Mouse (Mus musculus): ENCODE results near the gene Uvssa.

Gene Uvssa

DNA sequence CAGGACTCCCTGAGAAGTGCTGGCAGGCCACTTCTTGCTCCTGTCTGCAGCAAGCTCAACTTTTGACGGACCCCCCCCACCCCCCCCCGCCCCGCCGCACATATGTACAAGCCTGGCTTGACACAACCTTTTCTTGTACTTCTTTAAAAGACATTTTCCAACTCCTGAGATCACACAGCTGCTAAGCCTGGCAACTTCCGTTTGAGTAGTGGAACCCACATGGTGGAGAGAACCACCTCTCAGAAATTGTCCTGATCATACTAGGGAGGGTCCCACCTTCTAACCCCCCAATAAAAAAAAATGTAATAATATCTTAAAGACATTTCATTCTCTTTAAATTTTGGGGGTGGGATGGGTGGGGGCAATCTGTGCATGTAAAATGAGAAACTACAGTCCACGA is 1.2 kb upstream of the Uvssa start:
- no peak for DNase-seq

DNA sequence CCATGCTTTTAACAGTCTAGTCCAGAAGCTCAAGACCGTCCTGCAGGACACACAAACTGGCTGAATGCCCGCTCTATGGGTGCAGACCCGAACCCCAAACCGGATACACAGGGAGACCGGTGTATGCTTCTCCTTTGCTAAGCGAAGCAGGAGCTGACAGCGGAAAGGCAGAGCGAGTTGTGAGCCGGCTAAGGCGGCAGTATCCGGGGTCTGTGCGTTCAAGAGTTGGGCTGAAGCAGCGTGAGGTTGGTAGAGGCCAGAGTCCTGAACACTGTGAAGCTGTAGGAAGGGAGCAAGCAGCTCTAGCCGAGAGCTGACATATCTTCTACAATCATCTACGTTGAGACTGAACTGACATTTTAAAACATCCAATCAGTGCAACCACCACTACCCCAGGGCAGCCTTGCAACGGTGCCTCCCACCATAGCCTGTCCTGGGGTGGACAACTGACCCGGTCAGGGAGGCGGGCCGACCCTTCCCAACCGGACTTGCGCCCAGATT is 498 bp upstream of the Uvssa start:
- peak in 1 of 2 experiments; percentile 62 for DNase-seq

DNA sequence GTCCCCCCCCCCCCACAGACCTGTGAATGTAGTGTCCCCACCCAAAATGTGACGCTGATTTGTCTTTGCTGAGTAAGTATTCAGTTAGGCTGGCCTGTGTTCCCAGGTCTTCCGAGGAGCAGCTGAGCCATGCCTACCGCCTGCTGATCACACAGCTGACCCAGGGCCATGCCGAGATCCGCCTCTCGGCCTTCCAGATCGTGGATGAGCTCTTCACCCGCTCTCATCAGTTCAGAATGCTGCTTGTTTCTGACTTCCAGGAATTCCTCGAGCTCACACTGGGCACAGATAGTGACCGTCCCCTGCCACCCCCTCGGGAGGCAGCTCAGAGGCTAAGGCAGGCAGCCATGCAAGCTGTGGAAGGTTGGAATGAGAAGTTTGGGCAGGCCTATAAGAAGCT is 9.2 kb downstream of the Uvssa start:
- DNase-seq, result peak; percentile 47 to 66

DNA sequence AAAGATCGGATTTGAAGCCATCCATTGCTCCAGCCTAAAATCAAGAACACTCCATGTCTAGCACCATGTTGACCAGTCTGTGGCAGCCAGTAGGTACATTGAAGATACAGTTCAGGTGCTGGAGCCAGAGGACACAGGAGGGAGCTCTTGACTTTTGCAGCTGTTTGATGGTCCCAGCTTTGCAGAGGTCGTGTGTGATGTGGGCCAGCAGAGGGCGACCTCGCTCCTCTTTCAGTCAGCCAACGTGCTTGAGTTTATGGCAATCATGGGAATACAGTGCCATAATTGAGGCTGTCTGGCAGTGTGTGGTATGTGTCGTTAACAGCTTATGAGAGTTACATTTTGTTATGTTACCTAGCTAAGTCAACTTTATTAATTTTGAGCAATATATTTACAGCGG is 15.5 kb downstream of the Uvssa start:
- DNase-seq, result peak; percentile 79 to 85

DNA sequence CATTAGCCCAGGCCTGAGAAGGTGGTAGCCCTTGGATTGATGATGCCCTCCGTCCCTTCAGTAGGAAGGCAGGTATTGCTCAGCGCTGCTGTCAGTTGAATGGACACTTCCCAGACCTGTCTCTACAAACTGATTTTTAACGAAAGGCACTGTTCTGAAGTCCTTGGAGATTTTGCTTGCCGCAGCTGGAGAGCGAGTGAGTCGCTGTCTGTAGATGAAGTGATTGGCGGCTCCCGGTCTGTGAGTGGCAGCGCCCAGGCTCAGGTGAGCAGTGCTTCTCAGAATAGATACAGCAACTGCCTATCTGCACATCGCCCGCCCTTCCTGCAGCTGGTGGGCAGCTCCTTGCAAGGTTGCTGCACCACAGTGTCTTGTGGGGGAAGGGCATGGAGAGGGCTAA is 17.3 kb downstream of the Uvssa start:
- DNase-seq, result no peak

DNA sequence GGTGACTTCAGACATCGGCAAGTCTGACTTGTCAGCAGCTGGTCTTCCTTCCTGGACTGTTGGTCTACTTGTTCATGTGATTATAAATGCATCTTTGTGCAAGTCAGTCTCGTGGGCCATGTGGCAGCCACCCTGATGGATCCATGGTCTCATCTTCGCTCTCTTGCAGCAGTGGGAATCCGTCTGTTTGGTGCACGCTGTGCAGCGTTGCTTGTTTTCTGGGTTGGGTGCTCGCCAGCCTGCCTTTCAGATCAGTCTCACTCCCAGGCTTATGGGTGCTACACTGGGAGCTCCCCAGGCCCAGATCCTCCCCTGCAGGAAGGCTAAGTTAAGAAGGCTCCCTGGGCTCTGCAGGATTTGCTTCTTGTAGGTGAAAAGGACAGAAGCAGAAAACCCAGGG is 18.5 kb downstream of the Uvssa start:
- no peak for DNase-seq

DNA sequence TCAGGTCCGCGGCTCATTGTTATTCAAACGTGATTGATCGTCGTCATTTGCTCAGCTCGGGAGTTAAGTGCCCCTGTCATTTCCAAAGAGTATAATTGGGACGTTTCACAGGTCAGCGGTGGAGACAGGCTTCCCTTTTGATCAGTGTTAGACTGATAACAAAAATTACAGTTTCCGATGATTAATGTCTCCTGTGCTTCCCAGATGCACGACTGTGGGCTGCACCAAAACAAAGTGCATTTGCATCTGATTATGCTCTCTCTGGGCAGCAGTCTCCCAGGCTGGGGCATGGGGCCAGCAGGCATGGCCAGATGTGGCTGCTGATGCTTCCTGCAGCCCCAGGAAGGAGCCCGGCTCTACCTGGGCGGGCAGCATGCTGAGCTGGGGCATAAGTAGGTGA is 22.5 kb downstream of the Uvssa start:
- no peak for DNase-seq

DNA sequence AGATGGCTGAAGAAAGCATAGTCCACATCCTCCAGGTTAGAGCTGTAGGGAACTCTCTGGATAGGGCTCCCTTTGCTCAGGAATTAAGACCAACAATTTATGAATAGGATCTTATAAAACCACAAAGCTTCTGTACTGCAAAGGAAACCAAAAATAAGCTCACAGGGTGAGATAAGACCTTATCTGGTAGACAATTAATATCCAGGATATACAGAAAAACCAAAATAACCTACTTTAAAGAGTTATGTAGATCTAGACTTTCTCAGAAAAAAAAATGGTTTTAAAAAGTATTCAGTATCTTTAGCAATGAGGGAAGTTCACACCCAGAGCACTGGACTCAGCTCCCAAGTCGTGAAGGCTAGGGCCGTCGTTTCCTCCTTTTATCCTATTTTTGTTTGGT is 42.0 kb downstream of the Uvssa start:
- DNase-seq, result no peak

DNA sequence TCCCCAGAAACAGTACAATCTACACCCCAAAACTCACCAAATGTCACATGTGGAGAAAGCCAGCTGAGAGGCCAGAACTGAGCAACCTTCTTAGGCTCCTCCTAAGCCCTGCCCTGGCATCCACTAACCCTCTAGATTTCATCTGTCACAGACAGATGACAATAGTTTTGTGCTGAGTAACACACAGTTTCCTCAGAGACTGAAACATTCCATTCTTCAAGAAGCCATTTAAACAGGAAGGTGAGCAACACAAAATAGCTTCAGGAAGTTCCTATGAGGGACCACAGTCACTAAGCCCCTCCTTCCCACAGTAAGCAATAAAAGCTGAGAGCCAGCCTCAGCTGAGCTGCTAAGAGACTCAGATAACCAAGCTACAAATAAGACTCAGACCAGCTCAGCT is 49.1 kb downstream of the Uvssa start:
- DNase-seq, result no peak

DNA sequence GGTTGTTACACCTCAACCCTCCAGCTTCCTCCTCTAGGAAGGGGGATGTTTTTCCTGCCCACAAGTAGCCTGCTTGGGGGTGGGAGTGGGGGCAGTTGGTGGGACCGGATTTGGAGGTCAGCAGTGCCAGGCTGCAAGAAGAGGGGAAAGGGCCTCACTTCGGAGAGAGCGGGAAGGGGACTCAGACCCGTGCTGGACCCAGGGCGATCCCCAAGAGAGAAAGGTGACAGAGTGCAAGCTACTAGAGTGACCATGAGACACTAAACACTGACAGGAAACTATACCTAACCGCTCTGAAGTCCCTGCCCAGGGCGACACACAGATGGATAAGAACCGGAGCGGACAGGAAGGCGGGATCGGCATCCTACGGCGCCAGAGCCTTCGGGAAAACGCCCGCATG is 51.8 kb downstream of the Uvssa start:
- DNase-seq, result no peak

DNA sequence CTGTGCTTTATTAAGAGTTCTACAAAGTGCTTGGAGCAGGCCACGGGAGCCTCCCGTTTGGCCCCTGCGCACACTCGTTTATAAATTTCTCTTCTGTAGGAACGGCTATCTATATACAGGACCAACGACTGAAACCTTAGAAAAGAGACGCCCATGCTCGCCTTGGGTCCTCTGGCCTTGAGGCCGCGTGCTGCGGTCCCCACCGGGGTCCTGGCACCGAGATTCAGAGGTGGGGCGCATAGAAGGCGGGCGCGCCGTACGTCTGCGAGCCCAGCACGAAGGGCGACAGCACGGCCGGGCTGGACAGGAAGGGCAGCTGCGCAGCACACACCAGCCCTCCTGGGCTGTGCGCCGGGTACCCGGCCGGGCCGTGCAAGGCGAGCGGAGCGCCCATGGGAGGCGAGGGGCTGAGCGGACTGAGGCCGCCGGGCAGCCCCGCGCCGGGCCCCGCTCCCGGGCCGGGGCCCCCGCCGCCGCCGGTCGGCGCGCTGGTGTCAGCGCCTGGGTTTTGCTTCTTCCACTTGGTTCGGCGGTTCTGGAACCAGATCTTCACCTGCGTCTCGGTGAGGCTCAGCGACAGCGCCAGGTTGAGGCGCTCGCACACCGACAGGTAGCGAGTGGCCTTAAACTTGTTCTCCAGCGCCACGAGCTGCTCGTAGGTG is 52.3 kb downstream of the Uvssa start:
- peak; percentile 27 to 46 for DNase-seq

DNA sequence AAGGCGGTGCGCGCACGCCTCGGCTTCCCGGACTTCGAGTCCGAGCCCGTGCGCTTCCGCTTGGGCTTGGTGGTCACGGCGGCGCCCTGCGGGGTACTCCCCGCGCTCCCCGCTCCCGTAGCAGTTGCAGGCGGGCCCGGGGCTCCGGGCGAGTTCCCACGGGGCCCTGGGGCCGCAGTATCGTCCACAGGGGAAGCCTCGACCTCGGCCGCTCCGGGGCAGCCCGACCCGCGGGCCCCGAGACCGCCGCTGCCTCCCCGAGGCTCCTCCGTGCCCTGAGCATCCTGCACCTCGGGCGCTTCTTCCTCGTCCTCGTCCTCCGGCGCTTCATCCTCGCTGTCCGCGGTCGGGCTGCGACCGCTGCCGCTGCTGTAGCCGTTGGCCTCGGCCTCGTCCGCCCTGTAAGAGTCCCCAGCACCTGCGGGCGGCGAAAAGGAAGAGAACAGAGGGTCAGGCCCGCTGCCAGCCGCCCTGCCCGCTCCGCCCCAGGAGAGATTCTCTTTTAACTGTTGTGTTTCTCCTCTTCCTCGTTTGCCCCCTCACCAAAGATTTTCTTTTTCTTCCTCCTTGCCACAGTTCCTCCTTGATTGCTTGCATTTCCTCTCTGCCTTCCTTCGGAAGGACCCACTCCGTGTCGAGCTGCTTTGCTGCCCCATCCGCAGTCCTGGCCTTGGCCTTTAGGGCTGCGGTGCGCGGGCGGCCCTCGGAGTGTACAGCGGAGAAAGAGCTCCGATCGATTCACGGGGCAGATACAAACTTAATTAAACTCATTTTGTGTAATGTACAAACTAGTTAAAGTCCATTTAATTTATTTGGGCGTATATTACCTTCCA is 53.0 kb downstream of the Uvssa start:
- peak; percentile 40 to 41 for DNase-seq

DNA sequence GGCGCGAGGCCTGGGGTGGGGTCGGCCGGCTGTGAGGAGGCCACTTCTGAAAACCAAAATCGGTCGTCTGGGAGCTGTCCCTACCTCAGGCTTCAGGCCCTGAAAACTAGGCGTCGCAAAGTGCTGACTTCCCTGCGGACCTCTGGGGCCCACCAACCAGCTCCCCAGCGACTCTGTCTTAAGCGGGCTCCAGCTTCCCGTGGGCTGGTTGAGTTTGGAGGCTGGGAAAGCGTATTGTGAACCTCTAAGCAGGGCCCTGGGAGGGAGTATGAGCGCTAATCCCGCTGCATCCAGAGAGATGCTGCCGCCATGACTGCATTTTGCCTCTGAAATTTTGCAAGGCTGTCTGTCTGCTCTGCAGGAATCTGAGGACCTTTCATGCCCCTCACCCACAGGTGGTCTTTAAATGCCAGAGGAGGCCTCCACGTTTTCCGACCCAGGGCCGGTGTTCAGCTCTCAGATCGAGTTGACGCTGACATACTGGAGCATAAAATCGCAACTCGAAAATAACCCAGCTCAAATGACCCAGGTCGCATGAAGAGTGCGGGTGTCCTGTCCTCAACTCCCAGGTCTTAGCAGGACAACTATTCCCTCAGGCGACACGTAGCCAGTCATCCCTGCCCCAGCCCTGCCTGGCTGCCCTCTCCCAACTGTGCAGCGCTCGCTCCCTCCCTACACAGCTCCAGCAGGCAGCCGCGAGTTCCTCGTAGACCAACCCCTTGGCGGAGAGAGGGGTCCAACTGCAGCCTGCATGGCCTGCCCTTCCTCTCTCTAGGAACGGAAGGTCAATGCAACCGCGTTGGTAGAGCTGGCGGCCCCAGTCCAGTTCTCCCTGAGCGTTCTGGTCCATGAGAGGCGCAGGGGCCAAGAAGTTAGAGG is 53.9 kb downstream of the Uvssa start:
- peak; percentile 14 to 32 for DNase-seq

DNA sequence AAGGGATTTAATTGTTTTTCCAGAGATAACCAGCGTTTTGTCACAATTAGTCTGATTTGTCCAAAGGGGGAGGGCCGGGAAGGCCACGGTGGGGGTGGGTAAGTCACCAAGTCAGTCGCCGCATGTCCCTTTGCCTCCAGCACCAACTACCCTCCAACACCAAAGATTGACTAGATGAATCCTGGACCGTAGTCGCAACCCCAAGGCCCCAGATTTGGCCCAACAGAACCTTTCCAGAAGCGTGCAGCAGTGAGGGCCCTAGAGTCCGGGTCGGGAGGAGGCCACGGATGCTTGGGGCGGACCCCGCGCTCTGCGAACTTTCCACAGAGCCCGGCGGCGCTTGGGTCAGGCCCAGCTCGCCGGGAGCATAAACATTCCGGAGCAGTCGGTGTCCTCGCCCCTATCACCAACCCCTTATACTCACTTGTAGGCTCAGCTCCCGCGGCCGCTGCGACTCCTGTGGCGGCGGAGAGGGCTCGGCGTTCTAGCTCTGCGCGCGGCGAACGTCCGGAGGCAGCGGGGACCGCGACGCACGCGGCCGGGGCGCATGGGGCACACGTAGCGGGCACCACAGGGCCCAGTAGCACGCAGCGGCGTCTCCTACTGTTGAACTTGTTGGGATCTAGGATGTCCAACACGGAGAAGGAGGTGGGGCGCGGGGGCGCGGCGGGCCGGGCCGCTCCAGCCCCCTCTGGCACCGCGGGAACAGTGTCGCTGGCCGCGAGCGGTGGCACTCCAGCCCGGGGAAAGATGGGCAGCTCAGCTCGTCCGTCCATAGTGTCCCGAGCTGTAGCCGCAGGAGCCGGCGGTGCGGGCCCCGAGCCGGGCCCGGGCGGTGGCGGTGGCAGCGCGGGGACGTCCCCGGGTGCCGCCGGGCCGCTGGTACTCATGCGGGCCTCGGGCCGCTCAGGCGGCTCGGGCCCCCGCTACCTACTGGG is 55.1 kb downstream of the Uvssa start, which contains the start of gene Nkx1-1:
Nkx1-1 (minus strand) TSS at position 776 of the 938 bp plus-strand sequence.
- peak; percentile 17 for DNase-seq

DNA sequence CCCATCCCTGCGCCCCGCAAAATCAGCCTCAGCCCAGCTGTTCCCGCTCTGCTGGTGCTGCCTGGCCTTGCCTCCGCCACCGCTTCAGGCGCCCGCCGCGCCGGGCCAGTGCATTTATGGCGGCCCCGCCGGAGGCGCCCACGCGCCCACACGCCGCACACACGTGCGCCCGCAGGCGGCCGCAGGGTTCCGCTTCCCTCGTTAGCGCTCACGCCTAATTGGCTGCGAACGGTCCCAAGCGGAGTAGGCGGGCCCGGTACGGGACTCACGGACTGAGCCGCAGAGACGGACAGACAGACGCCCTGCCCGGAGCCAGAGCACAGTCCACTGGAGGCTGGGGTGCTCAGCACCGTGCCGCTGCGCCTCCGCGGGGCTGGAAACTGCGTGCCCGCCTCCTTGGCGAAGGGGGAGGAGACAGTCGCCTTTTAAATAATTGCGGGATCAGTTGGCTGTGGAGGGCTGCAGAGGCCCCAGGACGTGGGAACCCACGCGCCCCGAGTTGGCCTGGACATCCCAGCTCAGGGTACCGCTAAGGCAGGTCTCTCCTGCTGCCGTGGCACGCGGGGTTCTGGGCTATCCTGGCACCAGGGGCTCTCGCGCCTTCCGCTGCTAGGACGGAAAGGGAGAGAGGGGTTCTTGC is 55.9 kb downstream of the Uvssa start:
- DNase-seq, result peak in 1 of 2 experiments; percentile 19

DNA sequence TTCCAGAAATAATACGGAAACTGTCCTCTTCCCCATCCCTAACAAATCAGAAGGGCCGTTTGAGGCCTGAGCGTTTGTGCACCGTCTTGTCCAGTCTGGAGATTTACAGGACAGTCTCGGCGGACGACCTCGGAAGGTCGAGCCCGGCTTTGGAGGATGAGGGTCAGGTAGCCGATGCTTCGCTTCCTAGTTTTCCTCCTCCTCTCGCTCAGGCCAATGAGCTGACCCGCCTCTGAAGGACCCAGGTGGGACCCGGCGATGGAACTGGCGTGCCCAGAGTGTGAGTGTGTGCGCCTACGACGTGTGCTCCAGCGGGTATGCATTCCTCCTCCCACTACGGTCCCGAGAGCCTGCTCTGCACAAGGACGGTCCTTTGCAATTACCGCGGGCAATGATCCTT is 56.8 kb downstream of the Uvssa start:
- DNase-seq, result no peak

DNA sequence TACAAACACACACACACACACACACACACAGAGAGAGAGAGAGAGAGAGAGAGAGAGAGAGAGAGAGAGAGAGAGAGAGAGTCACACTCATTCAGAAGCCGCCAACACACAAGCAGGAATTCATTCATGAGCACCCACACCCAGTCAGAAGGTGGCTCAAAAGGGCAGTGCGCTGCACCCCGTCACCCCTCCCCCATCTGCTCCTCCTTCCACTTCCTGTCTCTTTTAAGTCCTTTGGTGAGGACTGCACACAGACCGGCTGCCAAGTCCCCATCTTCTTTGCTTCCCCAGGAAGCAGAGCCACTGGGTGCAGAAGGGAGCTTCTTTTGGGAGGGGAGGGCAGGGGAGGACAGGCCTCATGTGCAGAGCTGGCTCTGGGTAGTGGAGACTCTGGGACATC is 57.6 kb downstream of the Uvssa start:
- no peak for DNase-seq

DNA sequence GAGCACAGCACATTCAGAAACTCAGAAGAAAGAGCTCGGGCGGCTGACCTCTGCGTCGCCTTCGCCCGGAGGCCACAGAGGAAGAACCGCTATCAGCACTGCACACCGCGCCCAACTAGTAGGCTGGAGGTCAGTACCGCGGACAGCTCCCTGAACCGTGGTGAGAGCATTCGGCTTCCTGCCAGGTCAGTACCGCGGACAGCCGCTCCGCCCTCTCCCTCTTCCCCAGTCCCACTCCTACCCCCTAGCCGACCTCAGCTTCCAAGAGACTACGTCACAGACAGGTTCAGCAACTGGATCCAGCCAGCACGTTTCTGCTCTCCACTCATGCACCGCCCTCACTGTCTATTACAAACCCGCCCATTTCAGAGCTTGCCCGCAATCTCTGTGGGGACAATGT is 59.9 kb downstream of the Uvssa start:
- peak; percentile 31 to 66 for DNase-seq

DNA sequence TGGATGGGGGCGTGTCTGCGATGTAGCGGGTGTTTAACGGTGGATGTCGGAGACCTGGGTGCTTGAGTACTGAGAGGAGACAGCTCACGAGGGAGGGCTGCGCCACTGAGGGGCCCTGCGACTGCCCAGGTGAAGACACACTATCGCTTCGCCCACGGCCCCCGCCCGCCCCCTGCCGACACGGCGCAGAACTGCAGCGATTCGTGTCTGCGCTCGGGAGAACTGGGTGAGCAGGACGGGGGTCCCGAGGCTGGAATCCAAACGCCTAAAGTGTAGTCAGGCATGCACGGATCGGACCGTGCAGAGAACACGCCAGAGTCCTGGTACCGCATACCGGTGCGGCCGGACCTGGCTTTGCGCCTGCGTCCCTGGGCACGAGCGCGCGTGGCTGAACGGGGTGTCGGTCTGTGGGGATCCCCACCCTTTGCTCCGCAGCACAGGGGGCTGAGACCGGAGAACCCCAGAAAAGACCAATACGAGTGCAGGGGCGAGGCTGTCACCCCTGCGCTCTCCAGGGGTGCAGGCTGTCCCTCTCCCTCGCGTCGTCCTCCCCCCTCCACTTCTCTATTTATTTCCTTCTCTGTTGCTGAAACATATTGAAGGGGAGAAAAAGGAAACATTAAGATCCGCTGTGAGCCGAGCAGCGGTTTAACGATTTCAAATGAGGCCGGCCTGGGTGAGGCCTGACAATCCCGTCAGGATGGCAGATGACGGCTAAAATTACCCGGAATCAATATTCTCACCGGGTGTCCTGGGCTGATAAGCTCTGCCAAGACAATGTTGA is 64.8 kb downstream of the Uvssa start:
- DNase-seq, result peak; percentile 82 to 88

DNA sequence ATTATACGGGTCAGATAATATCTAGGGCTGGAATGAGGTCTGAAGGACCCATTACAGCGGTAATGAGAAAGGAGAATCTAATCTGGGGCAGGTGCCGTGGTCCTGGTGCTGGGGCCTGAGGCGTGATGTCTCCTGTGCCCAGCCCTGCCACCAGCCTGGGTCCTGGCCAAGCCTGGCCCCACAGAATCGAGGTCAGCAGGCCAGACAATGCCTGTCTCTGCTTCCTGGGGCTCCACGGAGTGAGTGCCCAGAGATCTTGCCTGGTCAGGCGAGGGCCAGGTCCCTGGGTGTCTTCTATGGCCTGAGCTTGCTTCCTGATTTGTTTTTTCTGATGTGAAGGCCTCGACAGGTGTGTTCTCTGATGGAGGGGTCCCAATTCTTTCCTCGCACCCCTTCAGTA is 65.4 kb downstream of the Uvssa start:
- peak; percentile 36 to 61 for DNase-seq

DNA sequence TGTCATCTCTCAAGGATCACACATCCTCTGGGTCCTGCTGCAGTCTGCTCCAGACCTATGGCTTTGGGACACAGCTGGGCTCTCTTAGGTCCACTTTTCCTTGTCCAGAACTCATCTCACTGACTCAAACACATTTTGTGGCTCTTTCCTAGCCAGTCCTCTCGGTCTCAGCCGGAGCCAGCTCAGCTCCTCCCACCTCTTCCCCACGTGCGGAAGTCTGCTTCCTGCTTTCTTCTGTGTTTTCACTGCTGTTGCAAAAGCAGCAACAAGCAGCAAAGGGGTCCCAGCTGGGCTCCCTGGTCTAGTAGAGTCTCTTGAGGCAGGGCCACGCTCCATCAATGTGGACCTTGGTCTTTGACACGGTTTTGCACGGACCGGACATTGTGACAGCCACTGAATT is 77.4 kb downstream of the Uvssa start:
- no peak for DNase-seq

Data from cerebellum, postnatal 25 days (tissue).